Comparison of ENCODE assay signal across 29 mouse cellular contexts in genomic region chr2:160244866-160245265, GRCm38 (mm10).
DNase-seq lines count a peak whose midpoint lies in the region; ATAC-seq and TF ChIP-seq lines count a peak whose summit lies in the region.
"Had no signal": no experiment of that assay in that cellular context is flagged by ENCODE, and none has a peak within 500 bp of the region (broad histone marks: within the 10 kb centered on the region; RNA-seq: fewer than 3 reads in every experiment).

No protein-coding gene starts in this region.

- H3K9me3 ChIP-seq in kidney, postnatal 0 days (replicated peaks; ENCODE audit: low read length), result no peaks in the 10 kb centered on the region
- no peaks in the 10 kb centered on the region for H3K9me3 ChIP-seq in midbrain, embryonic 14.5 days (ENCODE audit: control insufficient read depth, low read length)
- H3K9me3 ChIP-seq in limb, embryonic 10.5 days (replicated peaks), result no peaks in the 10 kb centered on the region
- H3K9me3 ChIP-seq: embryonic facial prominence, embryonic 10.5 days; embryonic facial prominence, embryonic 15.5 days; forebrain, embryonic 13.5 days; heart, embryonic 15.5 days; hindbrain, embryonic 12.5 days; kidney, embryonic 15.5 days; lung, embryonic 15.5 days had no signal

- DNase-seq in embryo, embryonic 10.5 days (ENCODE audit: low spot score), result peak; percentile 15
- no peak for DNase-seq in embryo, embryonic 9.5 days (ENCODE audit: extremely low spot score)
- DNase-seq in kidney, postnatal 0 days (ENCODE audit: low spot score), result peak; percentile 4
- no peak for DNase-seq in kidney, adult 11 months
- DNase-seq in brain, embryonic 14.5 days (ENCODE audit: low read depth), result peak; percentile 39
- peak; percentile 53 for DNase-seq in midbrain, embryonic 14.5 days
- no peak for DNase-seq in lung, postnatal 14 days
- DNase-seq in limb, embryonic 10.5 days (ENCODE audit: low spot score), result no peak
- DNase-seq: adrenal gland, adult 8-10 months; cerebellum, adult 11-12 months; cerebellum, adult 9-11 months; gastrocnemius, postnatal 10 days; kidney, adult 18-20 months; liver; lung, postnatal 36 days; right cerebral cortex, postnatal 4 days; thymus, adult 18-20 months; thymus, postnatal 25 days had no signal

- H3K4me1 ChIP-seq in kidney, postnatal 0 days (replicated peaks; ENCODE audit: insufficient read depth, low read length), result peaks cover 6% of the 10 kb centered on the region; the same call in 1 of the 2 replicates
- peaks cover 11% of the 10 kb centered on the region; the same call in 1 of the 2 replicates for H3K4me1 ChIP-seq in midbrain, embryonic 14.5 days (ENCODE audit: control insufficient read depth, insufficient read depth, low read length)
- H3K4me1 ChIP-seq in limb, embryonic 10.5 days, result peaks cover 39% of the 10 kb centered on the region
- H3K4me1 ChIP-seq: embryonic facial prominence, embryonic 15.5 days had no signal

- 29% methylated on average over 7 of the region's 7 CpGs for WGBS in kidney, postnatal 0 days
- 6% methylated on average over 7 of the region's 7 CpGs for WGBS in midbrain, embryonic 14.5 days
- WGBS in limb, embryonic 10.5 days, result 46% methylated on average over 7 of the region's 7 CpGs

- no peak overlapping the region for H3K9ac ChIP-seq in kidney, postnatal 0 days (ENCODE audit: low read depth, low read length)
- H3K9ac ChIP-seq in midbrain, embryonic 14.5 days (replicated peaks; ENCODE audit: low read length), result no peak overlapping the region
- H3K9ac ChIP-seq: embryonic facial prominence, embryonic 15.5 days; forebrain, embryonic 13.5 days; heart, embryonic 15.5 days; hindbrain, embryonic 12.5 days; kidney, embryonic 15.5 days; liver, embryonic 14.5 days; lung, embryonic 15.5 days had no signal

- no peak for ATAC-seq in kidney, postnatal 0 days (replicated peaks; ENCODE audit: low FRiP score, low read depth)
- ATAC-seq in midbrain, embryonic 14.5 days (ENCODE audit: low FRiP score, low TSS enrichment), result no peak
- ATAC-seq: forebrain, embryonic 13.5 days had no signal

- no peaks in the 10 kb centered on the region for H3K27me3 ChIP-seq in kidney, postnatal 0 days (ENCODE audit: insufficient read depth, low read length)
- no peaks in the 10 kb centered on the region for H3K27me3 ChIP-seq in midbrain, embryonic 14.5 days (ENCODE audit: control insufficient read depth, insufficient read depth, low read length)
- H3K27me3 ChIP-seq in limb, embryonic 10.5 days (ENCODE audit: low read depth, poor library complexity, severe bottlenecking), result peaks cover 39% of the 10 kb centered on the region; the same call in 1 of the 2 replicates
- H3K27me3 ChIP-seq: CH12.LX; forebrain, embryonic 13.5 days; heart, embryonic 15.5 days; lung, embryonic 15.5 days had no signal

- no peaks in the 10 kb centered on the region for H3K36me3 ChIP-seq in kidney, postnatal 0 days (ENCODE audit: insufficient read depth, low read length)
- H3K36me3 ChIP-seq in midbrain, embryonic 14.5 days (ENCODE audit: control insufficient read depth, insufficient read depth, low read length), result no peaks in the 10 kb centered on the region
- no peaks in the 10 kb centered on the region for H3K36me3 ChIP-seq in limb, embryonic 10.5 days
- H3K36me3 ChIP-seq: embryonic facial prominence, embryonic 10.5 days; embryonic facial prominence, embryonic 15.5 days; G1E; heart, embryonic 15.5 days; hindbrain, embryonic 12.5 days; kidney, embryonic 15.5 days; lung, embryonic 15.5 days had no signal

- H3K4me2 ChIP-seq in kidney, postnatal 0 days (ENCODE audit: low read length), result no peak overlapping the region
- H3K4me2 ChIP-seq in midbrain, embryonic 14.5 days (ENCODE audit: low read length), result no peak overlapping the region
- H3K4me2 ChIP-seq: embryonic facial prominence, embryonic 15.5 days; forebrain, embryonic 13.5 days; heart, embryonic 15.5 days; hindbrain, embryonic 12.5 days; kidney, embryonic 15.5 days; lung, embryonic 15.5 days had no signal

- no peak overlapping the region for H3K4me3 ChIP-seq in kidney, postnatal 0 days (replicated peaks; ENCODE audit: low read depth, low read length)
- no peak overlapping the region for H3K4me3 ChIP-seq in midbrain, embryonic 14.5 days (replicated peaks; ENCODE audit: low read depth, low read length)
- H3K4me3 ChIP-seq in limb, embryonic 10.5 days, result no peak overlapping the region
- H3K4me3 ChIP-seq: embryonic facial prominence, embryonic 10.5 days; embryonic facial prominence, embryonic 15.5 days; forebrain, embryonic 13.5 days; heart, embryonic 15.5 days; hindbrain, embryonic 12.5 days; kidney, embryonic 15.5 days; lung, embryonic 15.5 days had no signal

- TF ChIP-seq CTCF in kidney, postnatal 0 days (IDR thresholded peaks at IDR 0.05; ENCODE audit: low read depth), result no peak
- TF ChIP-seq CTCF in brain, embryonic 14.5 days (IDR thresholded peaks at IDR 0.05; ENCODE audit: borderline replicate concordance, extremely low read depth, insufficient read depth, insufficient read length), result no peak

- H3K27ac ChIP-seq in kidney, postnatal 0 days, result no peak overlapping the region
- H3K27ac ChIP-seq in midbrain, embryonic 14.5 days (replicated peaks; ENCODE audit: low read depth, low read length), result no peak overlapping the region
- no peak overlapping the region for H3K27ac ChIP-seq in limb, embryonic 10.5 days
- H3K27ac ChIP-seq: embryonic facial prominence, embryonic 10.5 days; embryonic facial prominence, embryonic 15.5 days; forebrain, embryonic 13.5 days; heart, embryonic 15.5 days; hindbrain, embryonic 12.5 days; kidney, embryonic 15.5 days; liver, embryonic 14.5 days; lung, embryonic 15.5 days; stomach, postnatal 0 days had no signal

- TF ChIP-seq POLR2A in brain, embryonic 14.5 days (IDR thresholded peaks at IDR 0.05; ENCODE audit: borderline replicate concordance, extremely low read depth, insufficient read depth, insufficient read length, poor library complexity, severe bottlenecking), result no peak

Comparison
In these comparisons a context has a peak if more than half of its experiments do, and no peak if none do; other contexts are left out.
1. DNase-seq: peak in embryo, embryonic 10.5 days (single experiment), kidney, postnatal 0 days (single experiment), brain, embryonic 14.5 days (single experiment) and midbrain, embryonic 14.5 days (single experiment); none in embryo, embryonic 9.5 days (single experiment), kidney, adult 11 months (single experiment), lung, postnatal 14 days (single experiment) and limb, embryonic 10.5 days (single experiment).